Mouse (Mus musculus) testis, adult 2 months (tissue): ENCODE measurements around the gene Gm20388.

ENCODE experiments used
- CTCF ChIP-seq: fragments of 200-500 bp; IDR thresholded peaks from 2 replicates; pipeline ENCODE4 v1.5.1; 2012; ENCODE audit warnings: low read depth, mild to moderate bottlenecking, inconsistent platforms, low read length, moderate library complexity; ENCODE audit not compliant: control insufficient read depth, insufficient read depth, insufficient replicate concordance
- POLR2A ChIP-seq: fragments of 200-500 bp; IDR thresholded peaks from 2 replicates; pipeline ENCODE4 v1.6.1; 2012; ENCODE audit warnings: low read depth, mild to moderate bottlenecking, inconsistent platforms, low read length, moderate library complexity; ENCODE audit not compliant: control insufficient read depth

GRCm38 (mm10) chr8:123800867-123801266 is 3890.2 kb downstream of the Gm20388 start:
- TF ChIP-seq POLR2A (no peak), CTCF (peak; percentile 27; the same call in 1 of the 2 replicates)
